Mouse (Mus musculus) liver, embryonic 11.5 days (tissue): ENCODE measurements at regions not wholly inside any gene's neighbourhood (a gene's known extent, or its start where the extent isn't known, plus 50 kb on each side); places are given as distances from the start of the nearest gene placed in this dataset.

ENCODE experiments used
- ATAC-seq: fragments of 200-750 bp; cut with Nextera tagmentation; replicated peaks from 2 replicates; pipeline ENCODE4 v1.8.0; 2017; ENCODE audit warnings: moderate number of reproducible peaks, mild to moderate bottlenecking, moderate TSS enrichment, moderate library complexity; ENCODE audit not compliant: low FRiP score
- DNase-seq: peaks from one replicate; pipeline ENCODE4 v3.0.0-alpha.2; 2017; ENCODE audit warnings: low spot score
- H3K27ac ChIP-seq: fragments of 300-500 bp; sonication (generic); 2 replicates; pipeline ENCODE4 v1.5.1; 2014; ENCODE audit warnings: mild to moderate bottlenecking, low read depth, low read length, control low read depth
- H3K27me3 ChIP-seq: fragments of 300-500 bp; sonication (generic); replicated peaks from 2 replicates; pipeline ENCODE4 v1.6.1; 2014; ENCODE audit warnings: low read length, mixed read lengths; ENCODE audit not compliant: control insufficient read depth, insufficient read depth
- H3K36me3 ChIP-seq: fragments of 300-500 bp; sonication (generic); 2 replicates; pipeline ENCODE4 v1.6.1; 2014; ENCODE audit warnings: mild to moderate bottlenecking, low read length, moderate library complexity, mixed read lengths; ENCODE audit not compliant: control insufficient read depth, insufficient read depth
- H3K4me1 ChIP-seq: fragments of 300-500 bp; sonication (generic); replicated peaks from 2 replicates; pipeline ENCODE4 v1.6.1; 2014; ENCODE audit warnings: low read length, mixed read lengths; ENCODE audit not compliant: control insufficient read depth, insufficient read depth
- H3K4me2 ChIP-seq: fragments of 300-500 bp; sonication (generic); 2 replicates; pipeline ENCODE4 v1.6.1; 2014; ENCODE audit warnings: mild to moderate bottlenecking, control low read depth, moderate library complexity
- H3K4me3 ChIP-seq: fragments of 300-500 bp; sonication (generic); 2 replicates; pipeline ENCODE4 v1.5.1; 2014; ENCODE audit warnings: low read depth, low read length, control low read depth
- H3K9ac ChIP-seq: fragments of 300-500 bp; sonication (generic); 2 replicates; pipeline ENCODE4 v1.6.1; 2014; ENCODE audit warnings: low read depth, low read length, control low read depth
- H3K9me3 ChIP-seq: fragments of 300-500 bp; sonication (generic); 2 replicates; pipeline ENCODE4 v1.6.1; 2016; ENCODE audit warnings: low read length, inconsistent platforms, mixed read lengths; ENCODE audit not compliant: control insufficient read depth
- WGBS: fragments of 180-500 bp; shearing (Covaris S2); extraction: QIAGEN DNeasy Blood & Tissue Kit; methylation state at CpG from one replicate; pipeline ENCODE4 v1.1.7; 2014; 5-methylcytosine and 5-hydroxymethylcytosine counted together

DNA sequence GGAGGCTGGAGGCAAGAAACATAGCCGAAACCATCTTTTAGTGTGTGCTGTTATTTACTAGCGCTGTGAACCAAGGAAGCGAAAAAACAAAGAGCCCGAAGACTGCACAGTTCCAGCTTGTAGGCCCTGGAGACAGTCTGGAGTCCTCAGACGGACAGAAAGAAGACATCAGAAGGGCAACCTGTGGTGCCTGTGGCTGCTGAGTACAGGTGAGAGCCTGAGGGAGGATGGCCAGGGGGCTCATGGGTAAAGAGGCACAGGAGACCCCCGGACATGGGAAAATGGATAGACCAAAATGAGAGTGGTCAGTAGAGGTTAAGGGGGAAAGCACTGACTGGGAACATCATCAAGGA is 313.4 kb upstream of the Ubash3b start:
- H3K9ac ChIP-seq: no peak overlapping the region
- DNase-seq (no peak), ATAC-seq (no peak)
- no peaks in the 10 kb centered on the region for H3K9me3 ChIP-seq
- 69% methylated on average over 6 of the region's 6 CpGs for WGBS
- H3K27ac ChIP-seq: no peak overlapping the region
- H3K36me3 ChIP-seq: no peaks in the 10 kb centered on the region
- H3K4me3 ChIP-seq: no peak overlapping the region
- H3K27me3 ChIP-seq: no peaks in the 10 kb centered on the region
- H3K4me2 ChIP-seq: no peak overlapping the region
- H3K4me1 ChIP-seq: 0 out of 2 replicates have a peak, but pooled peaks cover 3% of the 10 kb centered on the region

DNA sequence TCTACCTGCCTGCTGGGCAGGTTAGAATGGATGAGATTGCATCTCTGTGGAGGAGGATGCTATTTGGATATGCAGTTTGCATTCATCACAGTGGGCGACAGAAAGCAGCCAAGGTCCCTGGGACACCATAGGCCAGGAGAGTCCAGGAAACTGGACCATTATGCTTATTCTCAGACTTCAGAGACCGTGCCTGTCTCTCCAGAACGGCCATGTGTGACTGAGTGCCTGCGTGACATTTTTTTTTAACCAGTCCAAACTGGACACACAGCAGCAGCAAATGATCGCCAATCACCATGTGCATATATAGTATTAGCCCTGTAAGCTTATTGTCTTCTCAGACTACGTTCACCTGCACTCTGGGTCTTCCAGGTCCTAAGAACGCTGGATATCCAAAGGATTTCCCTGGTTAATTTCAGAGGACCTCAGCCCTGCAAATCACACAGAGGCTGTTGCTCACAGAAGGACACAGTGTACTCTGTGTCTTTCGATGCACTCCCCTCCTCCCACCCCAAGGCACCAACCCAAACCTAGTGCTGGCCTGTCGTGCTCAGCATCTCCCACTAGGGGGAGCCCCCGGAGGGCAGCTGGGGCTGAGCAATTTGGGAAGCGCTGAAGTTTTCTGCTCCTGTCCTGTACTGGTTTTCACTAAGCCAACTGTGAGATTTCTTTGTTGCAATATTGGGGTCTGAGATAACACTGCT is 312.9 kb upstream of the Ubash3b start:
- Histone ChIP-seq H3K27me3 (no peaks in the 10 kb centered on the region), H3K27ac (no peak overlapping the region), H3K9me3 (no peaks in the 10 kb centered on the region), H3K4me1 (0 out of 2 replicates have a peak, but pooled peaks cover 3% of the 10 kb centered on the region), H3K4me3 (no peak overlapping the region), H3K9ac (no peak overlapping the region), H3K36me3 (no peaks in the 10 kb centered on the region), H3K4me2 (no peak overlapping the region)
- peak; percentile 77 for DNase-seq
- 45% methylated on average over 11 of the region's 11 CpGs for WGBS
- ATAC-seq: no peak

DNA sequence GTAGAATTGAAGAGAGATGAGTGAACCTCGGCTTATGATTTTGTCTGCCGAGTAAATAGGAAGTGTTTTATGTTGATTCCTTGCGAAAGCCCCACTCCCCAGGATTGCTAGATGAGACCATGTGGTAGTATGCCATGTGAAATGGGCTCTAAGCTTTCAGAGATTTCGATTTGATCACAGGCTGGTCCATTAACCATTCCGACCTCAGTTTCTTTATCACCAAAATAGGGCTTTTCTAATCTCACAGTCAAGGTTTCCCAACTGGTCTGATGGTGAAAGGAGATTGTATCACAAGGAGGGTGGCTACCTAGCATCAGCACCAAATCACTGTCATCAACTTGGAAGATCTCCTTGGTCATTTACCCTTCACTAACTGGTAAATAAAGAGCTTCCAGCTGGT is 312.0 kb upstream of the Ubash3b start:
- no peaks in the 10 kb centered on the region for H3K9me3 ChIP-seq
- no peak for DNase-seq
- no peaks in the 10 kb centered on the region for H3K36me3 ChIP-seq
- no peaks in the 10 kb centered on the region for H3K27me3 ChIP-seq
- no peak overlapping the region for H3K9ac ChIP-seq
- H3K4me2 ChIP-seq: no peak overlapping the region
- no peak for ATAC-seq
- H3K27ac ChIP-seq: no peak overlapping the region
- no peak overlapping the region for H3K4me3 ChIP-seq
- 0 out of 2 replicates have a peak, but pooled peaks cover 3% of the 10 kb centered on the region for H3K4me1 ChIP-seq
- WGBS: 75% methylated on average over 5 of the region's 5 CpGs

DNA sequence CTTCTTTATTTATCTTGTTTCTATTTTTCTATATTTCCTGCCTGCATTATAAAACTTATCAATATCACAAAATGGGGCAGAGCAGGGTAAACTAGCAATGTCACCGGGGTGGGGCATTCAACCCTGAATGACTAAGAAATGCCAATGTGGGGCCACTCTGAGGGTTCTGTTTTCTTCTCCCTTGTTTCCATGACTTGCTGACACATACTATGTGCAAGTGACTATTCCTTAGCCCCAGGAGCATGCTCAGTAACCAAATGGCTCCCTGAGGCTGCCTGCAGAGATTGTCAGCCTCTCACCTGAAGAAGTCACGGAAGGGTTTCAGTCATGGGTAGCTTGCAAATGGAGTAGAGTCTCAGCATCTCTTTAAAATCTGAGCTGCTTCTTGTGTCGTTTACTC is 309.8 kb upstream of the Ubash3b start:
- no peak overlapping the region for H3K4me3 ChIP-seq
- no peak overlapping the region for H3K9ac ChIP-seq
- H3K4me1 ChIP-seq: 0 out of 2 replicates have a peak, but pooled peaks cover 3% of the 10 kb centered on the region
- ATAC-seq (no peak), DNase-seq (no peak)
- H3K9me3 ChIP-seq: no peaks in the 10 kb centered on the region
- H3K36me3 ChIP-seq: no peaks in the 10 kb centered on the region
- H3K27me3 ChIP-seq: no peaks in the 10 kb centered on the region
- H3K27ac ChIP-seq: no peak overlapping the region
- H3K4me2 ChIP-seq: no peak overlapping the region
- 88% methylated on average over 3 of the region's 3 CpGs for WGBS

DNA sequence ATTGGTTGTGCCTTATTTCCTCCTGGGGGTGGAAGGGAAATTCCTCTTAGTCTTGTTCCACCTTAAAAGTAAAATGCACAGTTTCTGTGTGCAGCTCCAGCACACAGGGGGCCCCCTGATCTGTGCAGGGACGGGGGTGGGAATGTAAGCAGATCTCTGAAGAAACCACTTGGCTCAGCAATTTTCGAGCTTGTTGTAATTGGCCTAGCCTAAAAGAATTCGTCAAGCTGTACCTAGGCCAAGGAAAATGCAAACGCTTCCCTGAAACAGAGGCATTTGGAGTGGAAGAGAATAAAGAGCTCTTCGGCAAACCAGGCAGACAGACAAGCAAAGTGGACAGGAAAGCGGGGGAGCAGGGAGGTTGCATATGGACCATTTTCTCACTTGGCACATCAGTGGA is 308.5 kb upstream of the Ubash3b start:
- Histone ChIP-seq H3K36me3 (no peaks in the 10 kb centered on the region), H3K4me2 (no peak overlapping the region), H3K4me1 (0 out of 2 replicates have a peak, but pooled peaks cover 1% of the 10 kb centered on the region), H3K27me3 (no peaks in the 10 kb centered on the region), H3K9me3 (no peaks in the 10 kb centered on the region), H3K4me3 (no peak overlapping the region), H3K27ac (no peak overlapping the region), H3K9ac (no peak overlapping the region)
- DNase-seq (no peak), ATAC-seq (no peak)
- 64% methylated on average over 6 of the region's 6 CpGs for WGBS

DNA sequence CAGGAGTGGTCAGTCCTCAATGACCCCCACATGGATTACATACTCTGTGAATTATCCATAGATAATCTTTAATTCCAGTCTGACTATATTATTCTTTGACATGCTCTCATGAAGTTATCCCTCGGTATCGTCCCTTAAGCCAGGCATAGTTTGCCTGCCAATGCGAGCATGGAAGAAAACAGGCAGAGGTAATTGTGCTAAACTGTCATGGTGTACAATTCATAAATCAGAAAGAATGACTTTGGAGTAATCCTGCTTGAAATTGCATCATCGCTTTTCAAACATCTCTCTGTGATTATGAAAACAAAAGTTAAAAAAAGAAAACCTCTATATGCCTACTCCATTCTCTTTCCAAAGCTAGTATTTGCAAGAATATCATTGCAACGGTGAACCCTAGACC is 307.9 kb upstream of the Ubash3b start:
- Histone ChIP-seq H3K4me2 (no peak overlapping the region), H3K9ac (no peak overlapping the region), H3K36me3 (no peaks in the 10 kb centered on the region), H3K9me3 (no peaks in the 10 kb centered on the region), H3K27ac (no peak overlapping the region), H3K4me3 (no peak overlapping the region), H3K27me3 (no peaks in the 10 kb centered on the region), H3K4me1 (no peaks in the 10 kb centered on the region)
- ATAC-seq (no peak), DNase-seq (no peak)
- WGBS: 86% methylated on average over 5 of the region's 5 CpGs

DNA sequence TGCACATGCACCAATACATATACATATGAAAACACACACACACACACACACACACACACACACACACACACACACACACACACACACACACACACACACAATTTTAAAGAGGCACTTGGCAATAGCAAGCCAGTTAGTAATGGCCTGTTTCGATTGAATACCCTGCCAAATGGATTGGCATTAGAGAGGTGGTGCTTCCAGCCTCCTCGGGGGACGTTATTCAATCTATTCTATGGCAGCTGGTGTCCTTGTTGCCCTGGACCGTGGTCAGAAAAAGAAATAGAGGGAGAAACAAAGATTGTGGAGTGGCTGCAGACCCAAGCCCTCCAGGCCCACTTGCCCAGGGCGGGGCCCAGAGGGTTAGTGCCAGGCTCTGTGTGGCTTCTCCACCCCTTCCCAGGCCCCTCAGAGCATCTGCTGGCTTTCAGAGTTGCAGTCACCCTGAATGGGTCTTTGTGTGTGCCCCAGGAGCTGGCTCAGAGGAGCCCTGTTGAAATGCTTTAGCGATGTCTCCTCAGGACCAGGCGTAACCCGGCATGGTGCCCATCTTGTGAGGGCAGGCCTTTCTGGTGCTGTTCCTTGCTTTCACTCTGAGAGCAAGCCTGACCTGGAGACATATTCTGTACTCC is 302.7 kb upstream of the Ubash3b start:
- no peak for DNase-seq
- H3K27ac ChIP-seq: no peak overlapping the region
- no peaks in the 10 kb centered on the region for H3K9me3 ChIP-seq
- no peak overlapping the region for H3K4me3 ChIP-seq
- no peak overlapping the region for H3K4me2 ChIP-seq
- H3K4me1 ChIP-seq: no peaks in the 10 kb centered on the region
- 77% methylated on average over 8 of the region's 8 CpGs for WGBS
- no peak overlapping the region for H3K9ac ChIP-seq
- no peaks in the 10 kb centered on the region for H3K36me3 ChIP-seq
- no peaks in the 10 kb centered on the region for H3K27me3 ChIP-seq
- ATAC-seq: no peak

DNA sequence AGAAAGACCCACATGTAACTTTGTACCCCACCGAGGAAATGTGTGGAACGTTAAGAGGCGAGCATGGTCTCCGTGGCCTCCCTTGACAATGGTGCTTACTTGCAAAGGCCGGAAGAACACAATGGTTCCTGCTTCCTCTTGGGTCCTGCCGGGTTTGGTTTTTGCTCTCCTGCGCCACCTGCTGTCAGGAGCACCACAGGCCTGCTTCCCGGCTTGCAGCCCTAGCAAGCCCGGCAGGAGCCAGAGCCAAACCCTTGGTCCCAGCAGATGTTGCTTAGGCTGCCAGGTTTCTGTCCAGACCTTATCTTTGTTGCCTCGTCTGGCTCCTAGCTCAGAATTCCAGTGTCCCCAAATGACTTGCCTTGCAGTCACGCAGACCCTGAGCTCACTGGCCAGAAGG is 300.2 kb upstream of the Ubash3b start:
- Histone ChIP-seq H3K4me2 (no peak overlapping the region), H3K9me3 (no peaks in the 10 kb centered on the region), H3K27ac (no peak overlapping the region), H3K4me3 (no peak overlapping the region), H3K4me1 (no peaks in the 10 kb centered on the region), H3K36me3 (no peaks in the 10 kb centered on the region), H3K9ac (no peak overlapping the region), H3K27me3 (no peaks in the 10 kb centered on the region)
- peak; percentile 63; the same call in 1 of the 2 replicates for ATAC-seq
- WGBS: 14% methylated on average over 11 of the region's 11 CpGs
- DNase-seq: peak; percentile 76

DNA sequence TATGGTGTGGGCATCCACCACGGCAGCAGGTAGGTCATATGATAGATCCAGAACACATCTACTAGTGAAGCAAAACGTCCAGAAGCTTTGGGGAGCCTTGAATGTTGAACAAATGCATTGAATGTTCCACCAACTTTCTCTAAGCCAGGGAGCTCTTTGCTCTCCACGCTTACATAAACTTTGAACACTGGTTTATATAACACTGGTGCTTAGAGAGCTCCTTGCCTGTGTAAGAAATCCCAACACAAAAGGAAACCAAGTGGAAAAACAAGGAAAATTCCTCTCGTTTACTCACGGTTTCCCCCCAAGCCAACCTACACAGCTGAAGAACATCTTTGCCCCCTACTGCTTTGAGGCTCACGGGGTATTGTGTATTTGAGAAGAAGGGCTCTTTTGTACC is 299.2 kb upstream of the Ubash3b start:
- no peaks in the 10 kb centered on the region for H3K4me1 ChIP-seq
- H3K27ac ChIP-seq: no peak overlapping the region
- ATAC-seq (no peak), DNase-seq (no peak)
- no peaks in the 10 kb centered on the region for H3K9me3 ChIP-seq
- no peak overlapping the region for H3K9ac ChIP-seq
- H3K4me2 ChIP-seq: no peak overlapping the region
- no peaks in the 10 kb centered on the region for H3K36me3 ChIP-seq
- WGBS: 78% methylated on average over 6 of the region's 6 CpGs
- no peak overlapping the region for H3K4me3 ChIP-seq
- no peaks in the 10 kb centered on the region for H3K27me3 ChIP-seq
